Mouse (Mus musculus): ENCODE measurements around the gene Tns1.
"Not testable (repeated sequence)": the region's sequence is repeated elsewhere in the genome, so short reads cannot be mapped to it uniquely, and the experiment has no call there.

Gene Tns1

DNA sequence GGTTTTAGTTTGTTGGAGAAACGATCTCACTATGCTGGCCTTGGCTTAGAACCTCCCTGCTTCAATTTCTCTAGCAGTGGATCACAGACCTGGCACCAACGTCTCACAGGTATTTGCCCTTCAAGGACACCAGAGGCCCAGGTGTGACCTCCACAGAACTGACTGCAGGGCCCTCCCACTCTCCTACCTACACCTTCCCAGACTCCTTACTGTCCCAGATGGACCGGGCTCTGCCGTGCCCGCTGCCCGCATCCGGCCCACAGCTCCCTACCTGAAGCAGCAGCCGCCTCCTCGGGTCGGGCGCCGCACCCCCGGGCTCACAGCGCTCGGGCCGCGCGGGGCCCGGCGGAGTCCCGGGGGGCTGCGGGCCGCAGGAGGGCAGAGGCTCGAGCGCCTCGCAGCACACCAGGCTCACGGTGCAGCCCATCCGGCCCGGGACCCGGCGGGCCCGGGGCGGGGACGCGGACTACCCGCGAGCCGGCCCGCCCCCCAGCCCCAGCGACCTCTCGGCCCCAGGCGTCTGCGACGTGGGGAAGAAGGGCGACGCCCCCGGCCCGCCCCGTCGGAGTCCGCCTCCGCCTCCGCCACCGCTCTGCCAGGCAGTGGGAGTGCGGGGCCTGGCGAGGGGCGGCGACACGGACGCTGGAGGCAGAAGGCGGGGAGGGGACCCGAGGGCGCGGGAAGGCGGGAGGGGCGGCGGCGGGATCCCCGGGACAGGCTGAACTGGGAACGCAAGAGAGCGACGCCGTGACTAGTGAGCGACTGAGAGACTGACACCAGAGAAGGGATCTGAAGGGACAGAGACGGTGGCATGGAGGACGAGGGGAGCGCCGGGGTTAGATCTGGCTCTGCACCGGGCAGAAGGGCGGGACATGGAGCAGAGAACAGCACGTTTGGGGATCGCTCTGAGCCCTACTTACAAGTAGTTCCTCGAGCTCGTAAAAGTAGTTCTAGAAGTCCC lies at the start of gene Tns1:
Tns1 (minus strand) TSS at position 429 of the 961 bp plus-strand sequence.
- no peak for DNase-seq (ENCODE audit: low read depth, low spot score)

DNA sequence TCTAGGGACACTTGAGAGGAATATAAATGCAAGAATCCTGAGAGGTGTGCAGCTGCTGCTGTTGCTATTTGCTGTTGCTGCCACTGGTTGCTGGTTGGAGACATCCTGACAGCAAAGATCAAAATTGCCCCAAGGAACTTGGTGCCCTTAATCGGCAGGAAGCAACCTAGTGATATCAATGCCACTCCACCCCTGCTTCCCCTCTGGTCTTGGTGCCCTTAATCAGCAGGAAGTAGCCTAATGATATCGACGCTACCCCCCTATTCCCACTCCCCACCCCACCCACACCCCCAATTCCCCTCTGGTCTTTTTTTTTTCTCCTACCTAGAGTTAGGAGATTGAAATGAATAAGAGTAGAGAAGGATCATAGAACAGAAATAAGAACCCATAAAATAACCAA lies 48.5 kb upstream of the Tns1 start:
- no peak for DNase-seq (ENCODE audit: low read depth, low spot score)

DNA sequence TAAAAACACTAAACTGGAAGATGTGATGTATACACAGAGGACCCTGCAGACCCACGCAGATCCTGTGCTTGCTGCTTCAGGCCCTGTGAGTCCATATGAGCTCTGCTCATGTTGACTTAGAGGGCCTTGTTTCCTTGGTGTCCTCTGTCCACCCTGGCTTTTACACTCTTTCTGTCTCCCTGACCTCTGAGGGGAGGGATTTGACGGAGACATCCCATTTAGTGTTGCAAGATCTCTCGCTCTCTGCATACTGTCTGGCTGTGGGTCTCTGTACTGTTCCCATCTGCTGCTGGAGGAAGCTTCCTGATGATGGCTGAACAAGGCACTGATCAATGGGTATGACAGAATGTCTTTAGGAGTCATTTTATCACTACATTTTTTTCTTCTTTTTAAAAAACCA lies 45.5 kb upstream of the Tns1 start:
- DNase-seq (ENCODE audit: low read depth, low spot score) = no peak

DNA sequence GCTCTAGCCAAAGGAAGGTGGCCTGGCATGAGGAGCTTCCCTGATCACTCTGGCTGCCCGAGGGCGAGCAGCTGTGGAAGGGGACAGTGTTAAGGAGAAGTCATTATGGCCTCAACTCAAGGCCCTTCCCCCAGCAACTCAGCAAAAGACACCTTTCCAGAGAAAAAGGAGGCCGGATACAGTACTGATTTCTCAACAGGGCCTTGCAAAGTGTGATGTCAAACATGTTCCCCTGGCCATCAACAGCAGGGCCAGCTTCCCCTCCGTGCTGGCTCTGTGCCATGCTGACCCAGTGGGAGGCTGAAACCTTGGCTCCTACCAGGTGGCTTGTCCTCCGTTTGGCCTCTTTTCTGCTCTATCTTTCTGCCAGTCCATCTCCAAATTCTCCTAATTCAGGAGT lies 42.9 kb upstream of the Tns1 start:
- DNase-seq (ENCODE audit: low read depth, low spot score) = no peak

DNA sequence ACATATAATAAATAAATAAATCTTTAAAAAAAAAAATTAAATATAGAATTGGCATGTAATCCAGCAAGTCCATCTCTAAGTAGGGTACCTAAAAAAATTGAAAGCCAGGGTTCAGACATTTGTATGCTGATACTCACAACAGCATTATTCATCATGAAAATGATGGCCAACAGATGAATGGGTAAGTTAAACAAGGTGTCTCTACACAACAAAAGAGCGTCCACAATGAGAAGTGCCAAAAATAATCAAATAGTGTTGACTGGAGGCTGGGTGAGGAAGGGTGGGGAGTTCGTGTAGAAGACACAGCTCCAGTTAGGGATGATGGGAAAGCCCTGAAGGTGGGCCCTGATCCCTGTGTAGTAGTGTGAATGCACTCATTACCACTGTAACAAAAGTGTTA lies 35.8 kb upstream of the Tns1 start:
- no peak for DNase-seq (ENCODE audit: low read depth, low spot score)

DNA sequence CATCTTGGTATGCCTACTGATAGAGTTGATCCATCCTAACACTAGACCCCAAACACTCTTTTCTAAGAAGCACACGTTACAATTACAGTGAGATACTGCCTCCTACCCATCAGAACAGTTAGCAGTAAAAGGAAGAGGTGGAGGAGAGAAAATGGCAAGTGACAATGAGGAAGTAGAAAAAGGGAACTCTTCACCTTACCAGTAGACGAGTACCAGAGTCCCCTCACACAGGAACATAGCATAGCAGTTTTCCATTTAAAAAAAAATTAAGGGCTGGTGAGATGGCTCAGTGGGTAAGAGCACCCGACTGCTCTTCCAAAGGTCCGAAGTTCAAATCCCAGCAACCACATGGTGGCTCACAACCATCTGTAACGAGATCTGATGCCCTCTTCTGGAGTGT lies 35.4 kb upstream of the Tns1 start:
- not testable (repeated sequence) for DNase-seq (ENCODE audit: low read depth, low spot score)

DNA sequence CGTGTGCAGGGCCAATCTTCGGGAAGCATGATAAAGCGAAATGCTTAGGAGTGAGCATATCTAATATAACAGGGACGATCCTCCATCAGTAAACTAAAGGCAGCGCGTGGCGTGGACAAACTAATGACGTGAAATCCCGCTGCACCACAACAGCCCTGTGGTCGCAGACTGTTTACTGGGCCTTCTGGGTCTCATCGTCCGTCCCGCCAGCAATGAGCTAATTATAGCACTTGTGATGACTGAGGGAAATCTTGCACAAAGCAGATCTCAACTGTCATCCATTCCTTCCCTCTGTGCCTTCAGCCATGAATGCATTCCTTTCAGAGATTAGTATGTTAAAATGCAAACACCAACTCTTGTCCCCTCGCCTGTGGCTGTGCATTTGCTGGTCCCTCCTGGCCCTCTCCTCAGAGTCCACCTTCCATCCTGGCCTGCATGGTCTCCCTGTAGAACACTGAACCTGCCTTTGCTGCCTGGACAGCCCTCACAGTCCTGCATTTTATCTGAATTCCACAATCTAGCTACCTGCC lies 32.2 kb upstream of the Tns1 start:
- DNase-seq (ENCODE audit: low read depth, low spot score) = no peak

DNA sequence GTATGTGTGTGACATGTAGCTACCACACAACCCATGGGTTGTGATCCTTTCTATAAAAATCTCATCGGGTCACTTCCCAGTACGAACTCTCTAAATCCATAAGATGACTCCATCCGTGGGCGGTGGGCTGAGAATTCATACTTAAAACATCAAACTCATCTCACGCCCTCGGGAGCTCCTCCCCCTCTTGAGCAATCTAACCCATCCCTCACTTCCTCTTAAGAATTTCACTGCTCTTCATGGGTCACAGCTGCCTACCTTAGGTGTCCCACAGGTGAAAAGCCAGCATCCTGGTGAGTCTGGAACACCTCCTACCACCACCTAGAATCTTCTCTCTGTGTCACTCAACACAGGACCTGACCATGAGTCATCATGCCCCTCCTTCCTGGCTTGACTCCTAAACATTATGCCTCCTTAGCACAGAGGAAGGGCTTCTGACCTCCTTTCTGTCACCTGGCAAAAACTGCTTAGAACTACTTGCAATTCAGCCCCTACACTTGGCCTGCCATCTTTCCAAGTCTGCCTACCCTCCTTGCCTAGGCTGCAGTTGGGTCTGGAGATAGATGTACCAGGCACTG lies 31.3 kb upstream of the Tns1 start:
- DNase-seq (ENCODE audit: low read depth, low spot score) = no peak

DNA sequence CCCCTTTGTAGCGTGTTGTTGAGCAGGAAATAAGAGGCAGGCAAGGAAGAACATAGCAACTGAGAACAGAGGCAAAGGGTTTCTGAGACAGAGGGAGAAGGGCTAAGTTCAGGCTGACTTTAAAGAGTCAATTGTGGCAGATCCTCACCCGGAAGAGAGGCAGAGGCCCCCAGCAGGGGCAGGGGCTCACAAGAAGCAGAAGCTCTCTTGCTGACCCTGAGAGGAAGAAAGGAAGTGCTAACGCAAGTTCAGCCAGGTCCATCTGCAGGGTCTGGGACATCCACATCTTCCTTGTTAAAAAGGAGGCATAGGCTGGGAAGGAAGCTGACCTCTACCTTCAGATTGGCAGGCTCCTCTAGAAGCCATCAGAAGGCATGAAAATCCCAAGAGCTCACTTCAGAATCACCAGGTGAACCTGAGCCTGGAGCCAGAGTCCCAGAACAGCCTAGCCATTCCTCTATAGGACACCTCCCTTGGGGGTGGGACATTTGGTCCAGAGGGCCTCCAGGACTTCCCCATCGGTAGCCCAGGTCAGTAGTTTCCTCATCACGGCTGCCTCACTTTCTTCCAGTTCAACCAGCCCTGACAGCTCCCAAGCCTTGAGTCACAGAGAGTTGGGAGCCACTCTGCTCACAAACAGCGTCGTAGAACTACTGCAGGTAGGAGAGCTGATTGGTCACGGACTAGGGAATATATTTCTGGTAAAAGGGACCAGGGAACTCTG lies 29.4 kb upstream of the Tns1 start, which contains the start of gene Cxcr2:
Cxcr2 (plus strand) TSS at position 529 of the 724 bp plus-strand sequence.
- no peak for DNase-seq (ENCODE audit: low read depth, low spot score)

DNA sequence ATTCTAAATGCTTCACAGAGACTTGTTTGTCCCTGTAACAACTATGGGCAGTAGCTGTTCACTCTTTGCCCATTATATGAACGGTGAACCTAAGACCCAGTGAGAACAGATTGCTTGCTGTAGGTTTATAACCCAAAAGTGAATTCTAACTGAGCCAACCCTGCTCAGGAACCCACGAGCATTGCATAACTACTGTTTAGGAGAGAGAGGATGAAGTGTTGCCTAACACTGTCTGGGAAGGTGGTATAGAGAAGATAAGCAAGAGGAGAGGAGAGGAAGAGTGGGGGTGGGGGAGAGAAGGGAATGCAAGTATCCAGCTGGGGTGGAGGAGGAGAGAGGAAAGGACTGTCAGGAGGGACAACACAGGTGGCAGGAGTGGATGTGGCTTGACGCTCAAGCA lies 26.8 kb upstream of the Tns1 start:
- DNase-seq (ENCODE audit: low read depth, low spot score) = no peak

DNA sequence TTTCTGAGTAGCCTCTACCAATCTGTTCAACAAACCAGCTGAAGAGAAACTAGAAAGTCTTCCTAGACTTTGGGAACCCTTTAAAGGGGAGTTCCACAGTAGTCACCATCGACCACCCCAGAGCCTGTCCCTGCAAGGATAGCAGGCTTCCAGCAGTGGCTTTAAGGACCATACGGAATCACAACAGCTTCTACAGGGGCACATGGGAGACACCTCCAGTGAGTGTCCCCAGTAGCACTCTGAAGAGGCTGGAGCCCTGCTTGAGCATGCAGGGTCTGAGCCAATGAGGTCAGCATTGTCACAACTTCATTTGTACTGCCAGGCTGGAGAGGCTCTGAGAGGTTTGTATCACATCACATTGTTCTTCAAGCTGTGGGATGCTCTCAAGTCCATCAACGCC lies 25.9 kb upstream of the Tns1 start:
- DNase-seq (ENCODE audit: low read depth, low spot score) = no peak

DNA sequence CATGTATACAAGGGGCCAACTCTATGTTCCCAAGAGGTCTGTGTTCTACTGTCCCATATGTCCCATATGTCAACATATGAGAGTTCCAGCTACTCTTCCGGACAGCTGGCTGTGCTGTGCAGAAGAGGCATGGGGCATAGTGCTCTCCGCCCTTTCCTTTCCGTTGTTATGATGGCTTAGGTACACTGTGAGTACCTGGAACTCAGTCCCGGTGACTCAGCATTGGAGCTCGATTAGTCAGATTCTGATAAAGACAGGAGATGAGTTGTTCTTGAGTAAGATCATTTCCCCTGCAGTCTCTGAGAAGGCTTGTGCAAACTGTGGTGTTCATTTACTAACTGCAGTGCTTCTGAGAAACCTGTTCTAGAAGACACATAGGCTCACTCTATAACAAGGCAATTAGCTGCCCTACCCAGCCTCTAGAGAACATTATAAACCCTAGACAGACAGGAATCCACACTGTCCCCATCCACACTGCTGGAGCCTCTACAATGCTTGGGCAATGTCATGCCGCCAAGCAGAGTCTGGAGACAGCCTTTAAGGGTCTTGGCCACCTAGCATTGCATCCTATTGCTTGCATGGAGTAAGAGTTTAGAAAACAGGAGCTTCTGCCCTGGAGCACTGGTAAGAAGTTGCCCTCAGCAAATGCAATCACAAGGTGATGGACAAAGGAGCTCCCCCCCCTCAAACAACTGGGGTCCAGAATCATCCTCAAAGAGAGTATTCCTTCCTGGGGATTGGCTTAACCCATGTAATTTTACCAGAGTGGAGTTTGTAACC lies 25.0 kb upstream of the Tns1 start:
- no peak for DNase-seq (ENCODE audit: low read depth, low spot score)

DNA sequence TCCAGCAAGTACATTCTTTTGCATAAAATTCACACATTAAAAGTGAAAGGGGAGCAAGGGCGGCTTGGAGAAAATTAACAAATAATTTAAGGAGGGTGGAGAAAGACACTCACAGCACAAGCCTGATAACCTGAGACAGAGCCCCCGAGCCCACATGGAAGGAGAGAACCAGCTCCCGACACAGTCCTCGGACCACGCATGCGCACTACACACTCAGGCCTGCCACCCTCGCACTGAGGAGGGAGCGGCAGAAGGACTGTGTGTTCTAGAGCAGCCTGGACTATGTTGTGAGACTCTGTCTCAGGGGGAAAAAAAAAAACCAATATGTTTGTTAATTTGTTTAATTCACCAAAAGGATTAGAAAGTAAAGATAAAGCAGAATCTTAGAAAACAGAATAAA lies 17.5 kb upstream of the Tns1 start:
- DNase-seq (ENCODE audit: low read depth, low spot score) = no peak

DNA sequence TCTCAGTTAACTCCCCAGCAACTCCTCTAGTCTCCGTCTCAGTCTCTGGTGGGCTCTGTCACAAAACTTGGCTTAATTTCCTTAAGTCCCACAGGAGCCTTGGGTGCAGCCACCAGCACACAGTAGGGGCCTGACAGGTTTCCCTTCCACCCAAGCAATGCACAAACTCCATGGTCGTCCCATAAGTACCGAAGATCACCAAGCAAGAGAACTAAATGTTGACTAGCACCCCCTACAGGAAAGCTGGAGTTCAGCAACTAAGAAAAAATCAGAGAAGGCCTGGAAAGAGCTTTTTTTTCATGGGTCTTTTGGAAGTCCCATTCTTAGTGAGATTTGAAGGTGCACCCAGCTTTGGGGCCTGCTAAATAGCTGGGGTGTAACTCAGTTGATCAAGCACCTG lies 15.2 kb upstream of the Tns1 start:
- DNase-seq (ENCODE audit: low read depth, low spot score) = no peak

DNA sequence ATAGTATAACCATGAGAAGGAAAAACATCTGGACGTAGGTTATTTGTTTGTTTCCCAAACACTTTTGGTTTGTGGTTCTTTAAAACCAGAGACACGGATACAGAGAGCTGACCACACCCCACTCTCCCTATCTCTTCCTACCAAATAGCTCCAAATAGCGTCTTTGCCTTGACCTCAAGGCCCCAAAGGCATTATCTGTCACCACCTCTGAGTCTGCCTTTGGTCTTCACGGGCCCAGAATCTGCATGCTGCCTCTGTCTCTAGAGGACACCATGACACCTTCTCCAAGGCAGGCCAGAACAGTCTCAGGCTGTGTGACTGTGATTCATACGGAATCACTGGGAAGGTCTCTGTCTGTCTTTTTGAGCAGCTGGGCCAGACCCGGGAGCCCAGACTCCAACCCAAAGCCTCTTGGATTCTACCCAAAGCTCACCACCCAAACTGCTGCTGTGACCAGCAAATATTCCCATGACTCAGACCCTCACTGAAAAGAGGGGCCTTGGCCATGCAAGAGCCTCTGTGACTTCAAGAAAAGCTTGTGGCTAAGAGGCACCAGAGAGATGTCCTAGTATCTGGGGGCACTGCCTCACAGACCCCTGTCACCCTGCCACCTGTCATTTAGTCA lies 11.2 kb upstream of the Tns1 start:
- DNase-seq (ENCODE audit: low read depth, low spot score) = no peak

DNA sequence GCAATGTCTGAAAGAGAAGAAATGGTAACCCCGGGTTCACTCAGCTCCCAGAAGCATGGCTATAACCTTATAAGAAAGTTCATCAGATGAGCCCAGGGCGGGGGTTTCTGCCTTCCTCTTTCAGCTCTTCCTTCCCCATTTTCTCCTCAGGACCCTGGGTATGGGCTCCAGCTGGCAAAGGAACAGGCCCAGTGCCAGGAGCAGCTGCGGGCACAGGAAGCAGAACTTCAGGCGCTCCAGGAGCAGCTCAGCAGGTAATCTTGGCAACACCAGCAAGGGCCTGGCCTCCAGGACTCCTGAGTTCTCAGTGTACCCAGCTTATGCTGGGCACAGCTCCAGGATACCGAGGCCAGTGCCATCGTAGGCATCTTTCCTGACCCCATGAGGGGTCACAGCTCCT lies 9.7 kb upstream of the Tns1 start:
- no peak for DNase-seq (ENCODE audit: low read depth, low spot score)

DNA sequence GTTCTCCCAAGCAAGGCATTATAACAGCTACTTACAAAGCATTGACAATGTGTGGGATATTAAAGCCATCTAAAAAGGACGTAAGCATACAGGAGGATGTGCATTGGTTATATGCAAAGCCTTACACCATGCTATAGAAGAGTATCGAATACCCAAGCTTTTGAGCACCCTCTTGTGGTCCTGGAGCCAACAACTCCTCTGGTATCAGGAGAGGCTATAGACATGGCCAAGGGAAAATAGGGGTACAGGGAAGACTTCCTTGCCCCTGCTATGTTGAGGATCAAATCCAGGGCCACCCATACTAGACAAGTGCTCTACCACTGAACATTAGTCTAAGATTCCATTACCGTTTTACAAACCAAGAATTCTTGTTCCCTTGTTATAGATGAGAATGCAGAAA lies 7.8 kb upstream of the Tns1 start:
- no peak for DNase-seq (ENCODE audit: low read depth, low spot score)

DNA sequence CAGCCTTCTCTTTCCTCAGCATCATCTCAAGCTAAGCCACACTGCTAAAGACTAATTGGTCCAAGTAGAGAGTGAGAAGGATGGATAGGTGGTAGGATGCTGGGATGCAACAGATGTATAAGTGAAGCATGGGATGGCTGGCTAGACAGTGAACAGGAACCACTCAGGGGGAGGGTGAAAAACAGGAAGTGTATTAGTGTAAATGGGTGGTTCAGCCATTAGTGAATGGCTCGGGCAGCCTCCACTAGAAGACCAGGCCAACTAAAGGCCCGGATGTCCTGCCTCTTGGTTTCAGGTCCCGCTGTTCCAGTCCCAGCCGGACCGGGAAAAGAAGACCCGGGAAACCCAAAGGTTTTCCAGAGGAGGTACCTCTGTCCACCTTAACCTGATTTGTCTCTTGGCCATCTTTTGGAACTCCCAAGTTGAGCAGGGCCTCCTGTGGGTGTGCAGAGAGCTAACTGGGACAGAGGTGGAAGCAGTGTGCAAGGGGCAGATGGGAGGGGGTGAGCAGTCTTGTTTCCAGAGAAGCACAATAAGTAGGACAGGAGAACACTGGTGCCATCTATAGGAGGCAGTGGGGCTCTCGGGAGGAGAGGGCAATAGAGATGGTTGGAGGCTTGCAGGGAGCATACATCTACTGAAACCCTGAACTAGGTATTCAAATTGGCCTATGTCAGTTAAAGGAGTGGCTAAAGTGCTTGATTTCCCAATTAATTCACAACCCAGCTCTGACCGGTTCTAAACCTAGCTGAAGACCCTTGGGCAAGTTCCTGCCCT lies 6.8 kb upstream of the Tns1 start:
- no peak for DNase-seq (ENCODE audit: low read depth, low spot score)

DNA sequence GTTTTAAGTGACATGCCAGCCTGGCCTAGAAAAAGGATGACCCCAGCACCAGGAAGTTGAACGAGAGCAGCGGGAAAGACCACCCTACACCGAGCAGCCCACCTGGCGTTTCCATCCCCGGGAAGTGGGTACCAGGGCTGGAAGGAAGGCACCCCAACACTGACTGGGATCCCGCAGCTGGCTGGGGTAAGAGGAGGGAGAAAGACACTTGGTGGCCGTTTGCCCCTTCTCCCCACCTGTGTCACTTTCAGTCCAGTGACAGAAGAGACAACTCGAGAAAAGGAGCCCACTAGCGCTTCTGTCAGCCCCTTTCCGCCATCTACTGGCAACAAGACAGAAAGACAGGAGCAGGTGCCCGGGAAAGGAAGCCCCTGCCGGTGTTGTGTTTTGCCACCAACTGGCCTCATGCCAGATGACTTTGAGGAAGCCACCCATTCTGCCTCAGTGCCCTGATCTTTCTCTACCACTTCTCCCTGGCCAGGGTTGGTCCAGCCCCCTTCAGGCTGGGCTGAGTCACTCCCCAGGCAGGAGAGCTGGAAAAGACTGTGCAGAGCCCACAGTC lies 823 bp upstream of the Tns1 start, which contains the start of gene Rufy4:
Rufy4 (plus strand) TSS at position 551 of the 562 bp plus-strand sequence.
- DNase-seq (ENCODE audit: low read depth, low spot score) = peak; percentile 59

DNA sequence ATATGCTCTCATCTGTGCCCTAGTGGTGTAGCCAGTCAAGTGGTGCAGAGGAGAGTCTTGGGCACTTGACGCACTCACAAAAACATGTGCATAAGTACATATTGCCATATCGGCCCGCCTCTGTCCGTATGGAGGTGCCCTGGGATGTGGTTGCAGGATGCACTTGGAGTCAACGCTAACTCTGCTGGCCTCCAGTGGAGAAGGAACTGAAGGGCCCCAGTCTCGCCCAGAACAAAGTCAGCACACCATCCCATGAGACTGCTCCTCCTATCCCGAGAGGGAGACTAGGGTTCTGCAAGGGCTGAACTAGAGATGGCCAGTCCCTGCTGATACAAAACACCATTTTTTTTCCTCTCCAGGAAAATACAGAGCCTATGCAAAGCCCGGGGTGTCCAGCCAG lies 1.0 kb downstream of the Tns1 start:
- no peak for DNase-seq (ENCODE audit: low read depth, low spot score)
